Mouse (Mus musculus): Measurements from ENCODE around the gene N4bp2l1. TPM values are rescaled to one million over a fixed set of nuclear protein-coding genes. Genes with fewer than 3 reads are reported as not detected.

The N4bp2l1 gene
- polyA plus RNA-seq, 1 experiment, result 29.0 TPM

DNA sequence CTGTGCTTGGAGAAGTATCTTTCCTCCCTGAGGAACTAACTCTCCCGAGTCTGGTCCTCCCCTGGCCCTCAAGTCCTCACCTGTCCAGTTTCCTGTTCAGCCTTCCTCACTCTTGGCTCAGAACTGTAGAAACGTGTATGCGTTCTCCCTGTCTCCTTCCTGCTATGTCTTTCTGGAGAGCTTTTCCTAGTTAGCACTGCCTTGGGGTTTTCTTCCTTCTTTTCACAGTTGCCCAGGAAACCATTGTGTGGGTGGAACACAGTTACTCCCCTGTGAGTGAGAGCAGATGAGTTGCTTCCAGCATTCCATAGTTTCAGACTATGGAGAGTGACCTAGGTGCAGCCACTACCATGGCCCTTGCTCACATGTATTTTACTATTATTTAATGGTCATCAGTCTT, 30.8 kb downstream of the N4bp2l1 start:
- TF ChIP-seq POLR2A (IDR thresholded peaks at IDR 0.05; ENCODE audit: low read depth, low read length) (no peak), CTCF (IDR thresholded peaks at IDR 0.05; ENCODE audit: extremely low read depth, insufficient read depth, insufficient read length, insufficient replicate concordance) (no peak)
- no peaks in the 10 kb centered on the region for H3K4me1 ChIP-seq (ENCODE audit: control insufficient read depth, insufficient read depth, insufficient read length)
- no peak overlapping the region for H3K4me3 ChIP-seq (ENCODE audit: extremely low read depth, insufficient read depth, insufficient read length)
- DNase-seq (ENCODE audit: low read depth in 1 of 2, low spot score in 2 of 2), result no peak
- WGBS, result 83% methylated on average over 3 of the region's 3 CpGs
- H3K27ac ChIP-seq (ENCODE audit: insufficient read depth, low read length), result no peak overlapping the region
- H3K27me3 ChIP-seq (ENCODE audit: control insufficient read depth, insufficient read depth, low read length), result no peaks in the 10 kb centered on the region
- peaks cover 7% of the 10 kb centered on the region for H3K36me3 ChIP-seq (ENCODE audit: control insufficient read depth, insufficient read depth, low read length)

- Histone ChIP-seq H3K27me3 (ENCODE audit: control insufficient read depth, insufficient read depth, low read length) (no peaks in the 10 kb centered on the region), H3K4me3 (ENCODE audit: extremely low read depth, insufficient read depth, insufficient read length) (no peak overlapping the region), H3K4me1 (ENCODE audit: control insufficient read depth, insufficient read depth, insufficient read length) (no peaks in the 10 kb centered on the region), H3K36me3 (ENCODE audit: control insufficient read depth, insufficient read depth, low read length) (peaks cover 6% of the 10 kb centered on the region), H3K27ac (ENCODE audit: insufficient read depth, low read length) (no peak overlapping the region)
- DNase-seq (ENCODE audit: low read depth in 1 of 2, low spot score in 2 of 2), result no peak
- no peak for TF ChIP-seq POLR2A (IDR thresholded peaks at IDR 0.05; ENCODE audit: low read depth, low read length)
- TF ChIP-seq CTCF (IDR thresholded peaks at IDR 0.05; ENCODE audit: extremely low read depth, insufficient read depth, insufficient read length, insufficient replicate concordance), result no peak
- 93% methylated on average over 6 of the region's 6 CpGs for whole genome bisulfite sequencing
Measured at GRCm38 (mm10) chr5:150564426-150564825, 32.6 kb downstream of the N4bp2l1 start.

DNA sequence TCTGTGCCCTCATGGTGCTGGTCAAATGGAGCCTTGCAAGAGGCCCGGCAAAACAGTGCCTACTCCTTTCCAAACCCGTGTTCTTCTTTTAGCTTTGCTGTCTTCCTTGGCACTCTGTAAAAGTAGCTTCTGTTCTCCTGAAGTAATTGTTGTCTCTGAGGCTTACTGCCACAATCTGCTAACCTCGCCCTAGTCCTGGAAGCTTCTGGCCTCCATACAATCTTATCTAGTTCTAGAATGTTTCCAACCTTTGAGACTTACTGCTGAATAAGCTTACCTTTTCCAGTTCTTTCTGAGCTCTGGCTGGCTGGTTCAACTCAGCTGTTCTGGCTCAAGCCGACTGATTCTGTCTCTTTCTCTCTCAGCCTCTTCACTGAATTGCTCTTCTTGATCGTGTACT, 35.2 kb downstream of the N4bp2l1 start:
- no peaks in the 10 kb centered on the region for H3K36me3 ChIP-seq (ENCODE audit: control insufficient read depth, insufficient read depth, low read length)
- no peaks in the 10 kb centered on the region for H3K27me3 ChIP-seq (ENCODE audit: control insufficient read depth, insufficient read depth, low read length)
- WGBS, result 90% methylated on average over 5 of the region's 5 CpGs
- H3K4me1 ChIP-seq (ENCODE audit: control insufficient read depth, insufficient read depth, insufficient read length), result no peaks in the 10 kb centered on the region
- H3K4me3 ChIP-seq (ENCODE audit: extremely low read depth, insufficient read depth, insufficient read length), result no peak overlapping the region
- no peak for TF ChIP-seq CTCF (IDR thresholded peaks at IDR 0.05; ENCODE audit: extremely low read depth, insufficient read depth, insufficient read length, insufficient replicate concordance)
- no peak for TF ChIP-seq POLR2A (IDR thresholded peaks at IDR 0.05; ENCODE audit: low read depth, low read length)
- no peak for DNase-seq (ENCODE audit: low read depth in 1 of 2, low spot score in 2 of 2)
- no peak overlapping the region for H3K27ac ChIP-seq (ENCODE audit: insufficient read depth, low read length)

GRCm38 (mm10) chr5:150561376-150561775, 35.6 kb downstream of the N4bp2l1 start:
- H3K36me3 ChIP-seq (ENCODE audit: control insufficient read depth, insufficient read depth, low read length), result no peaks in the 10 kb centered on the region
- TF ChIP-seq CTCF (IDR thresholded peaks at IDR 0.05; ENCODE audit: extremely low read depth, insufficient read depth, insufficient read length, insufficient replicate concordance) (no peak), POLR2A (IDR thresholded peaks at IDR 0.05; ENCODE audit: low read depth, low read length) (no peak)
- no peak overlapping the region for H3K27ac ChIP-seq (ENCODE audit: insufficient read depth, low read length)
- no peak overlapping the region for H3K4me3 ChIP-seq (ENCODE audit: extremely low read depth, insufficient read depth, insufficient read length)
- no peak for DNase-seq (ENCODE audit: low read depth in 1 of 2, low spot score in 2 of 2)
- H3K27me3 ChIP-seq (ENCODE audit: control insufficient read depth, insufficient read depth, low read length), result no peaks in the 10 kb centered on the region
- H3K4me1 ChIP-seq (ENCODE audit: control insufficient read depth, insufficient read depth, insufficient read length), result no peaks in the 10 kb centered on the region

GRCm38 (mm10) chr5:150560851-150561250, 36.1 kb downstream of the N4bp2l1 start:
- WGBS, result 97% methylated on average over 5 of the region's 5 CpGs

GRCm38 (mm10) chr5:150559519-150560103, 37.4 kb downstream of the N4bp2l1 start:
- WGBS, result 93% methylated on average over 6 of the region's 6 CpGs
- no peak for TF ChIP-seq POLR2A (IDR thresholded peaks at IDR 0.05; ENCODE audit: low read depth, low read length)
- TF ChIP-seq CTCF (IDR thresholded peaks at IDR 0.05; ENCODE audit: extremely low read depth, insufficient read depth, insufficient read length, insufficient replicate concordance), result no peak
- Histone ChIP-seq H3K36me3 (ENCODE audit: control insufficient read depth, insufficient read depth, low read length) (no peaks in the 10 kb centered on the region), H3K27me3 (ENCODE audit: control insufficient read depth, insufficient read depth, low read length) (no peaks in the 10 kb centered on the region), H3K4me3 (ENCODE audit: extremely low read depth, insufficient read depth, insufficient read length) (no peak overlapping the region), H3K27ac (ENCODE audit: insufficient read depth, low read length) (no peak overlapping the region), H3K4me1 (ENCODE audit: control insufficient read depth, insufficient read depth, insufficient read length) (no peaks in the 10 kb centered on the region)
- DNase-seq (ENCODE audit: low read depth in 1 of 2, low spot score in 2 of 2), result no peak

More at GRCm38 (mm10) chr5:150560851-150561250, 36.1 kb downstream of the N4bp2l1 start:
- TF ChIP-seq POLR2A (IDR thresholded peaks at IDR 0.05; ENCODE audit: low read depth, low read length) (no peak), CTCF (IDR thresholded peaks at IDR 0.05; ENCODE audit: extremely low read depth, insufficient read depth, insufficient read length, insufficient replicate concordance) (no peak)
- no peak overlapping the region for H3K4me3 ChIP-seq (ENCODE audit: extremely low read depth, insufficient read depth, insufficient read length)
- H3K4me1 ChIP-seq (ENCODE audit: control insufficient read depth, insufficient read depth, insufficient read length), result no peaks in the 10 kb centered on the region
- no peaks in the 10 kb centered on the region for H3K27me3 ChIP-seq (ENCODE audit: control insufficient read depth, insufficient read depth, low read length)
- DNase-seq (ENCODE audit: low read depth in 1 of 2, low spot score in 2 of 2), result no peak
- H3K36me3 ChIP-seq (ENCODE audit: control insufficient read depth, insufficient read depth, low read length), result no peaks in the 10 kb centered on the region
- H3K27ac ChIP-seq (ENCODE audit: insufficient read depth, low read length), result no peak overlapping the region

DNA sequence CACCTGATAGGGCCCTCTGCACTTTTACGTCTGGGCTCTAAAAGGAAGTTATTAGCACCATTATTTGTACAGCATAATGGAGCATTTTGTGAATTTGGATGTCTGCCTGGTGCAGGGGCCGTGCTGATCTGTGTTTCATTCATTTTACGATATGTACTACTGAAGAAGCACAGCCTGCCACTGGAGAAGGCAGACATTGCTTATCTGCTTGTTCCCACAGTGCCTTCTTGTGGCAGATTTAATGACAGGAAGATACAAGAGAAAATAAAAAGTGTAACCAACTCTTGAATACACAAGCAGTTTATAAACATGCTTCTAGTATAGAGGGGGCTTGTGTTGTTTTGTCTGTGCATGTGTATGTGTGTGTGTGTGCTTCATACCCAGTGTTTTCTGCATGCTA, 45.4 kb downstream of the N4bp2l1 start:
- no peaks in the 10 kb centered on the region for H3K27me3 ChIP-seq (ENCODE audit: control insufficient read depth, insufficient read depth, low read length)
- no peaks in the 10 kb centered on the region; the same call in 1 of the 2 replicates for H3K36me3 ChIP-seq (ENCODE audit: control insufficient read depth, insufficient read depth, low read length)
- no peak overlapping the region for H3K4me3 ChIP-seq (ENCODE audit: extremely low read depth, insufficient read depth, insufficient read length)
- no peak for DNase-seq (ENCODE audit: low read depth in 1 of 2, low spot score in 2 of 2)
- WGBS, result 84% methylated on average over 3 of the region's 3 CpGs
- H3K4me1 ChIP-seq (ENCODE audit: control insufficient read depth, insufficient read depth, insufficient read length), result no peaks in the 10 kb centered on the region
- TF ChIP-seq POLR2A (IDR thresholded peaks at IDR 0.05; ENCODE audit: low read depth, low read length), result no peak
- TF ChIP-seq CTCF (IDR thresholded peaks at IDR 0.05; ENCODE audit: extremely low read depth, insufficient read depth, insufficient read length, insufficient replicate concordance), result no peak
- H3K27ac ChIP-seq (ENCODE audit: insufficient read depth, low read length), result no peak overlapping the region
